Mouse (Mus musculus) CH12.LX (cell line): Measurements from ENCODE around the gene Zdhhc11.

Experiments used
- CTCF ChIP-seq, 2 experiments: IDR thresholded peaks in 1 of 2; conservative IDR thresholded peaks in 1 of 2; 2 replicates each; pipeline ENCODE4 v1.5.1; 2011 to 2012; ENCODE audit warnings: low read depth in 2 of 2, low read length in 2 of 2, improper control_type of control experiment in 1 of 2, inconsistent platforms in 1 of 2, mild to moderate bottlenecking in 1 of 2, moderate library complexity in 1 of 2
- GABPA ChIP-seq: IDR thresholded peaks from 2 replicates; pipeline ENCODE4 v1.6.1; 2012; ENCODE audit warnings: low read depth, low read length, improper control_type of control experiment, inconsistent platforms; ENCODE audit not compliant: insufficient replicate concordance
- MEF2A ChIP-seq: IDR thresholded peaks from 2 replicates; pipeline ENCODE4 v1.6.1; 2014; ENCODE audit warnings: low read depth, mild to moderate bottlenecking, inconsistent platforms, low read length, improper control_type of control experiment, borderline replicate concordance
- USF1 ChIP-seq: IDR thresholded peaks from 2 replicates; pipeline ENCODE4 v1.6.1; 2014; ENCODE audit warnings: low read depth, mild to moderate bottlenecking, inconsistent platforms, low read length, improper control_type of control experiment
- ZNF384 ChIP-seq: IDR thresholded peaks from 2 replicates; pipeline ENCODE4 v1.6.1; 2012; ENCODE audit warnings: low read depth, low read length, improper control_type of control experiment, inconsistent platforms

DNA sequence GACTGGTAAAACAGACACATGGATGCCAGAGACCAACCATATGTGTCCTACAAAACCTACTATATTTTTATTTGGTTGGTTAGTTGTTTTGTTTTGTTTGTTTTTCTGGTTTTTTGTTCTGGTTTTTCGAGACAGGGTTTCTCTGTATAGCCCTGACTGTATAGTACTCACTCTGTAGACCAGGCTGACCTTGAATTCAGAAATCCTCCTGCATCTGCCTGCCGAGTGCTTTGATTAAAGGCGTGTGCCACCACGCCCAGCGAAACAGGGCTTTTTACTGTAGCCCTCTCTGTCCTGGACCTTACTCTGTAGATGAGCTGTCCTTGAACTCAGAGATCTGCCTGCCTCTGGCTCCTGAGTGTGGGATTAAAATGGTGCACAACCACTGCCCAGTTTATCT lies 24.6 kb upstream of the Zdhhc11 start:
- TF ChIP-seq USF1, result no peak
- TF ChIP-seq CTCF (conservative IDR thresholded peaks at IDR 0.05 in 1 of 2, IDR thresholded peaks at IDR 0.05 in 1 of 2; ENCODE audit: low read depth in 2 of 2, low read length in 2 of 2), result no peak
- TF ChIP-seq ZNF384, result no peak
- TF ChIP-seq MEF2A, result no peak
- TF ChIP-seq GABPA, result no peak
